Mouse (Mus musculus) ES-Bruce4 (cell line): ENCODE results near the gene Pgm2l1.

Experiments
- CTCF ChIP-seq: IDR thresholded peaks from one replicate; pipeline ENCODE4 v1.8.1; 2011; ENCODE audit warnings: low read depth, low read length
- POLR2A ChIP-seq: IDR thresholded peaks from one replicate; pipeline ENCODE4 v1.8.1; 2011; ENCODE audit warnings: low read length; ENCODE audit not compliant: insufficient read depth

- TF ChIP-seq CTCF (no peak), POLR2A (no peak)
Observed at GRCm38 (mm10) chr7:100288622-100289021, 61.4 kb downstream of the Pgm2l1 start.
